Mouse (Mus musculus) forebrain, embryonic 16.5 days (tissue): Measurements from ENCODE around the gene Snhg11. TPM values are rescaled to one million over a fixed set of nuclear protein-coding genes. Genes with fewer than 3 reads are reported as not detected.

Source experiments
- ATAC-seq: fragments of 200-750 bp; cut with Nextera tagmentation; 2 replicates; pipeline ENCODE4 v1.8.0; 2017; ENCODE audit warnings: mild to moderate bottlenecking, moderate library complexity
- H3K27ac ChIP-seq: fragments of 300-500 bp; sonication (generic); 2 replicates; pipeline ENCODE4 v1.5.1; 2014; ENCODE audit warnings: low read length, control low read depth
- H3K27me3 ChIP-seq: fragments of 300-500 bp; sonication (generic); replicated peaks from 2 replicates; pipeline ENCODE4 v1.6.1; 2014; ENCODE audit warnings: low read length; ENCODE audit not compliant: control insufficient read depth, insufficient read depth
- H3K36me3 ChIP-seq: fragments of 300-500 bp; sonication (generic); 2 replicates; pipeline ENCODE4 v1.6.1; 2014; ENCODE audit not compliant: control insufficient read depth, insufficient read depth
- H3K4me1 ChIP-seq: fragments of 300-500 bp; sonication (generic); replicated peaks from 2 replicates; pipeline ENCODE4 v1.6.1; 2014; ENCODE audit warnings: low read length; ENCODE audit not compliant: control insufficient read depth, insufficient read depth
- H3K4me2 ChIP-seq: fragments of 300-500 bp; sonication (generic); 2 replicates; pipeline ENCODE4 v1.6.1; 2014; ENCODE audit warnings: mild to moderate bottlenecking, low read length, control low read depth
- H3K4me3 ChIP-seq: fragments of 300-500 bp; sonication (generic); replicated peaks from 2 replicates; pipeline ENCODE4 v1.5.1; 2014; ENCODE audit warnings: mild to moderate bottlenecking, low read length, control low read depth
- H3K9ac ChIP-seq: fragments of 300-500 bp; sonication (generic); replicated peaks from 2 replicates; pipeline ENCODE4 v1.6.1; 2014; ENCODE audit warnings: low read depth, low read length, control low read depth
- H3K9me3 ChIP-seq: fragments of 300-500 bp; sonication (generic); 2 replicates; pipeline ENCODE4 v1.6.1; 2016; ENCODE audit warnings: low read length; ENCODE audit not compliant: control insufficient read depth
- WGBS: fragments of 180-500 bp; shearing (Covaris S2); extraction: QIAGEN DNeasy Blood & Tissue Kit; methylation state at CpG from one replicate; pipeline ENCODE4 v1.1.7; 2014; 5-methylcytosine and 5-hydroxymethylcytosine counted together
- polyA plus RNA-seq: library from polyadenylated mRNA; unstranded; fragments of >200 nt; fragmentation: Nextera tagmentation; extraction: Ambion mirVana; gene quantifications from 2 replicates; pipeline ENCODE4 v1.2.1, GENCODE M21; 2015

The Snhg11 gene
- polyA plus RNA-seq, 1 experiment from 2014 or later, result 217 TPM

- H3K4me2 ChIP-seq, result no peak overlapping the region
- no peak overlapping the region for H3K4me3 ChIP-seq
- no peak overlapping the region for H3K27ac ChIP-seq
- no peaks in the 10 kb centered on the region for H3K9me3 ChIP-seq
- H3K27me3 ChIP-seq, result no peaks in the 10 kb centered on the region
- no peaks in the 10 kb centered on the region for H3K36me3 ChIP-seq
- ATAC-seq, result no peak
- 94% methylated on average over 2 of the region's 2 CpGs for WGBS
- H3K4me1 ChIP-seq, result peaks cover 22% of the 10 kb centered on the region
- no peak overlapping the region for H3K9ac ChIP-seq
Measured at GRCm38 (mm10) chr2:158413240-158413639, 37.8 kb downstream of the Snhg11 start.

GRCm38 (mm10) chr2:158415826-158416225 is 40.4 kb downstream of the Snhg11 start:
- 77% methylated on average over 1 of the region's 1 CpGs for WGBS
- no peaks in the 10 kb centered on the region for H3K27me3 ChIP-seq

GRCm38 (mm10) chr2:158418663-158419062 is 43.2 kb downstream of the Snhg11 start:
- no peak for ATAC-seq
- H3K4me1 ChIP-seq, result 0 out of 2 replicates have a peak, but pooled peaks cover under 1% of the 10 kb centered on the region
- H3K36me3 ChIP-seq, result no peaks in the 10 kb centered on the region; the same call in 1 of the 2 replicates
- no peak overlapping the region for H3K27ac ChIP-seq
- no peaks in the 10 kb centered on the region for H3K27me3 ChIP-seq
- WGBS, result 83% methylated on average over 1 of the region's 1 CpGs
- no peak overlapping the region for H3K4me2 ChIP-seq
- no peak overlapping the region for H3K9ac ChIP-seq
- H3K9me3 ChIP-seq, result no peaks in the 10 kb centered on the region
- H3K4me3 ChIP-seq, result no peak overlapping the region

More at GRCm38 (mm10) chr2:158415826-158416225, 40.4 kb downstream of the Snhg11 start:
- Histone ChIP-seq H3K4me3 (no peak overlapping the region), H3K36me3 (no peaks in the 10 kb centered on the region), H3K9ac (no peak overlapping the region), H3K9me3 (no peaks in the 10 kb centered on the region), H3K27ac (no peak overlapping the region), H3K4me1 (peaks cover 12% of the 10 kb centered on the region), H3K4me2 (no peak overlapping the region)
- ATAC-seq, result no peak

Other genes with a start within 250 kb of the Snhg11 start
- 5.0 and 7.5 TPM in 2 replicates for gene Tgm2, start 229.2 kb upstream of the Snhg11 start, polyA plus RNA-seq
- gene D630003M21Rik, start 146.4 kb upstream of the Snhg11 start, polyA plus RNA-seq, result 1.8 and 2.8 TPM in 2 replicates
- not detected in 2 replicates for gene Bpi, start 117.5 kb upstream of the Snhg11 start, polyA plus RNA-seq
- gene Lbp, start 69.1 kb upstream of the Snhg11 start, polyA plus RNA-seq, result 2.4 and 3.2 TPM in 2 replicates
- 24.7 and 26.9 TPM in 2 replicates for gene Ralgapb, start 34.2 kb downstream of the Snhg11 start, polyA plus RNA-seq
- gene Adig, start 127.0 kb downstream of the Snhg11 start, polyA plus RNA-seq, result not detected in 2 replicates
- 0.94 TPM in 1 of 2 replicates, not detected in the other for gene Arhgap40, start 137.2 kb downstream of the Snhg11 start, polyA plus RNA-seq
- gene Slc32a1, start 235.1 kb downstream of the Snhg11 start, polyA plus RNA-seq, result 5.9 and 7.7 TPM in 2 replicates
- gene Actr5, start 249.2 kb downstream of the Snhg11 start, polyA plus RNA-seq, result 11.3 and 12.3 TPM in 2 replicates